Mouse (Mus musculus): ENCODE data around the gene Irf2bp1. TPM values are rescaled to one million over a fixed set of nuclear protein-coding genes. Genes with fewer than 3 reads are reported as not detected.

Irf2bp1 gene
- total RNA-seq (2021) (10 to 100 TPM; 22.5 to 24.5 TPM), polyA plus RNA-seq (2012; rRNA removed) (12.7 and 15.1 TPM in 2 replicates)
- long read RNA-seq, transcript Irf2bp1-201 (1 exons, 2,734 nt): major isoform, 64 of 64 reads
- long read RNA-seq, partial matches to known transcripts: 0 of 64 reads
- long read RNA-seq, other reads (novel, unspliced or antisense): 0 of 64 reads

- Histone ChIP-seq H3K4me3 (peak within 1 kb of the TSS; percentile 72), H3K9ac (ENCODE audit: low read depth, low read length) (peak within 1 kb of the TSS; percentile 99), H3K27me3 (ENCODE audit: control insufficient read depth, insufficient read depth, low read length) (no peaks in the 10 kb centered on the region), H3K36me3 (ENCODE audit: control insufficient read depth, insufficient read depth, low read length) (peaks cover 2% of the 10 kb centered on the region), H3K27ac (peak within 1 kb of the TSS; percentile 96), H3K79me2 (replicated peaks; ENCODE audit: control insufficient read depth, insufficient read depth, low read length) (peaks cover 4% of the 10 kb centered on the region; the same call in 1 of the 2 replicates), H3K4me1 (ENCODE audit: control insufficient read depth, insufficient read depth, low read length) (peaks cover 2% of the 10 kb centered on the region; the same call in 1 of the 2 replicates)
- TF ChIP-seq EP300 (IDR thresholded peaks at IDR 0.05; ENCODE audit: insufficient read depth, low read depth, low read length) (no peak; the same call in 1 of the 2 replicates), POLR2A (IDR thresholded peaks at IDR 0.05; ENCODE audit: insufficient read depth, low read depth, low read length) (peak; percentile 72), CTCF (IDR thresholded peaks at IDR 0.05) (peak; percentile 20; the same call in 1 of the 2 replicates)
- intact Hi-C loops (cut with DNase I): no loop called here
- under 1% methylated on average over 89 of the region's 90 CpGs for WGBS
- DNase-seq: peak; percentile 95 to 96
Measured at GRCm38 (mm10) chr7:19003902-19004630, at the start of gene Irf2bp1. Gene Irf2bp1, plus strand, starts transcription at chr7:19004044.

- TF ChIP-seq EP300 (IDR thresholded peaks at IDR 0.05; ENCODE audit: insufficient read depth, low read depth, low read length): no peak
- 0 out of 2 replicates have a peak, but pooled peaks have one; percentile 13 for TF ChIP-seq POLR2A (IDR thresholded peaks at IDR 0.05; ENCODE audit: insufficient read depth, low read depth, low read length)
- peak; percentile 30 for TF ChIP-seq CTCF (IDR thresholded peaks at IDR 0.05)
- peak; percentile 81 to 84 for DNase-seq
- H3K79me2 ChIP-seq (replicated peaks; ENCODE audit: control insufficient read depth, insufficient read depth, low read length): no peaks in the 10 kb centered on the region; the same call in 1 of the 2 replicates
- H3K27me3 ChIP-seq (ENCODE audit: control insufficient read depth, insufficient read depth, low read length): peaks cover under 1% of the 10 kb centered on the region
- peak overlapping the region; percentile 95 for H3K9ac ChIP-seq (ENCODE audit: low read depth, low read length)
- H3K4me1 ChIP-seq (ENCODE audit: control insufficient read depth, insufficient read depth, low read length): peaks cover 6% of the 10 kb centered on the region
- intact Hi-C loops (cut with DNase I): loop anchor here (2.0 kb wide), 1 partner anchor 31 kb away; no protein-coding TSS in a partner anchor
- H3K4me3 ChIP-seq: peak overlapping the region; percentile 55
- peak overlapping the region; percentile 71 for H3K27ac ChIP-seq
- no peaks in the 10 kb centered on the region; the same call in 1 of the 2 replicates for H3K36me3 ChIP-seq (ENCODE audit: control insufficient read depth, insufficient read depth, low read length)
- WGBS: 2% methylated on average over 98 of the region's 107 CpGs
Measured at GRCm38 (mm10) chr7:18957569-18958383, 46.1 kb upstream of the Irf2bp1 start.

GRCm38 (mm10) chr7:18958384-18958766 lies 45.5 kb upstream of the Irf2bp1 start:
- no peak for DNase-seq
- H3K27me3 ChIP-seq (ENCODE audit: control insufficient read depth, insufficient read depth, low read length): peaks cover 4% of the 10 kb centered on the region

GRCm38 (mm10) chr7:18959446-18959845 lies 44.4 kb upstream of the Irf2bp1 start:
- intact Hi-C loops (cut with DNase I): loop anchor here (2.0 kb wide), 1 partner anchor 33 kb away; no protein-coding TSS in a partner anchor
- H3K4me3 ChIP-seq: no peak overlapping the region
- 22% methylated on average over 8 of the region's 8 CpGs for WGBS
- DNase-seq: peak; percentile 45 to 51
- TF ChIP-seq CTCF (IDR thresholded peaks at IDR 0.05) (no peak), POLR2A (IDR thresholded peaks at IDR 0.05; ENCODE audit: insufficient read depth, low read depth, low read length) (0 out of 2 replicates have a peak, but pooled peaks have one; percentile 18), EP300 (IDR thresholded peaks at IDR 0.05; ENCODE audit: insufficient read depth, low read depth, low read length) (peak; percentile 79; the same call in 1 of the 2 replicates)
- peaks cover 6% of the 10 kb centered on the region for H3K4me1 ChIP-seq (ENCODE audit: control insufficient read depth, insufficient read depth, low read length)
- no peak overlapping the region for H3K9ac ChIP-seq (ENCODE audit: low read depth, low read length)
- H3K79me2 ChIP-seq (replicated peaks; ENCODE audit: control insufficient read depth, insufficient read depth, low read length): no peaks in the 10 kb centered on the region; the same call in 1 of the 2 replicates
- H3K36me3 ChIP-seq (ENCODE audit: control insufficient read depth, insufficient read depth, low read length): no peaks in the 10 kb centered on the region; the same call in 1 of the 2 replicates
- peaks cover 5% of the 10 kb centered on the region for H3K27me3 ChIP-seq (ENCODE audit: control insufficient read depth, insufficient read depth, low read length)
- peak overlapping the region; percentile 71 for H3K27ac ChIP-seq

More at GRCm38 (mm10) chr7:18958384-18958766, 45.5 kb upstream of the Irf2bp1 start:
- WGBS: 8% methylated on average over 20 of the region's 21 CpGs
- Histone ChIP-seq H3K4me3 (peak overlapping the region; percentile 55), H3K27ac (peak overlapping the region; percentile 71), H3K36me3 (ENCODE audit: control insufficient read depth, insufficient read depth, low read length) (no peaks in the 10 kb centered on the region; the same call in 1 of the 2 replicates), H3K9ac (ENCODE audit: low read depth, low read length) (peak overlapping the region; percentile 79), H3K4me1 (ENCODE audit: control insufficient read depth, insufficient read depth, low read length) (peaks cover 6% of the 10 kb centered on the region), H3K79me2 (replicated peaks; ENCODE audit: control insufficient read depth, insufficient read depth, low read length) (no peaks in the 10 kb centered on the region; the same call in 1 of the 2 replicates)
- TF ChIP-seq CTCF (IDR thresholded peaks at IDR 0.05) (no peak), POLR2A (IDR thresholded peaks at IDR 0.05; ENCODE audit: insufficient read depth, low read depth, low read length) (no peak), EP300 (IDR thresholded peaks at IDR 0.05; ENCODE audit: insufficient read depth, low read depth, low read length) (no peak)
- intact Hi-C loops (cut with DNase I): loop anchor here (2.0 kb wide), 1 partner anchor 32 kb away; no protein-coding TSS in a partner anchor

GRCm38 (mm10) chr7:18962171-18962792 lies 41.6 kb upstream of the Irf2bp1 start:
- Histone ChIP-seq H3K27ac (no peak overlapping the region), H3K27me3 (ENCODE audit: control insufficient read depth, insufficient read depth, low read length) (peaks cover 5% of the 10 kb centered on the region), H3K4me3 (no peak overlapping the region), H3K79me2 (replicated peaks; ENCODE audit: control insufficient read depth, insufficient read depth, low read length) (no peaks in the 10 kb centered on the region), H3K4me1 (ENCODE audit: control insufficient read depth, insufficient read depth, low read length) (peaks cover 6% of the 10 kb centered on the region), H3K36me3 (ENCODE audit: control insufficient read depth, insufficient read depth, low read length) (no peaks in the 10 kb centered on the region), H3K9ac (ENCODE audit: low read depth, low read length) (no peak overlapping the region)
- intact Hi-C loops (cut with DNase I): loop anchor here (5.0 kb wide), 1 partner anchor 55 kb away; no protein-coding TSS in a partner anchor
- DNase-seq: no peak
- 20% methylated on average over 17 of the region's 17 CpGs for WGBS
- TF ChIP-seq CTCF (IDR thresholded peaks at IDR 0.05): no peak
